Mouse (Mus musculus): ENCODE measurements around the gene Dlk2. TPM values are rescaled to one million over a fixed set of nuclear protein-coding genes. Genes with fewer than 3 reads are reported as not detected.

Gene Dlk2
- total RNA-seq, 2 experiments from 2014 or later = 50.7 to 71.8 TPM

DNA sequence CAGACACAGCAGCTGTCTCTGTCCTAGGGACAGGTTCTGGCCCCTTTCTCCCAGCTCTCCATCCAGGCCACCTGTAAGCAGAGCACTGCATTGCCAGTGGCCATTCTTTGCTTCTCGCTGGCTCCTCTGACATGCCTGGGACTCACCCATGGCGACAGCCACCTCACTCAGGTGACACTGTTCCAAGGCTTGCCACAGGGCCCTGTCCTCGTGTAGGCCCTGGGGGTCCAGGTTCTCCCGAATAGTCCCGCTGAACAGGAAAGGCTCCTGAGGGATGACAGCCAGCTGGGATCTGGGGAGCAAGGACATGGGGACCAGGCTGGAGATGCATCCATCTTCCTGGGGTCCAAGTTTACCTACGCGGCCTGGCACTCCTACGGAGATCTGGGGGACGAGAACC is 7.0 kb downstream of the Dlk2 start:
- DNase-seq (ENCODE audit: low spot score in 2 of 2) = no peak
- intact Hi-C loops (cut with DNase I) = no loop called here

DNA sequence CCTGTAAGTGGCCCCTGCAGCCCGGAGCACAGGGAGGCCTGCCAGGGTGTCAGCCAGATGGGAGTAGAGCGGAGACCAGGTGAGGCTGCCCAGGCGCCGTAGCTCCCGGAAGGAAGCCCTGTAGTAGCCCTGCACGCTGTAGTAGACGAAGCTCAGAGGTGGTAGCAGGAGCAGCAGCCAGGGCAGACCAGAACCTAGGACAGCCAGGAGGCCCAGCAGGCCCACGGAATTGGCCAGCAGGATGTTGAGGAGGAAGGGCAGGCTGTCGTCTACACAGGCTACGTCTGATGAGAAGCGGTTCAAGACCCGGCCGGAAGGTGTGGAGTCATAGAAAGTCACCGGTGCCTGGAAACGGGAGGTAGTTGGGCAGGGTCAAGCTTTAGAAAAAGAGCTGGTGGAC is 9.7 kb downstream of the Dlk2 start:
- no peak for DNase-seq (ENCODE audit: low spot score in 2 of 2)
- intact Hi-C loops (cut with DNase I) = no loop called here

DNA sequence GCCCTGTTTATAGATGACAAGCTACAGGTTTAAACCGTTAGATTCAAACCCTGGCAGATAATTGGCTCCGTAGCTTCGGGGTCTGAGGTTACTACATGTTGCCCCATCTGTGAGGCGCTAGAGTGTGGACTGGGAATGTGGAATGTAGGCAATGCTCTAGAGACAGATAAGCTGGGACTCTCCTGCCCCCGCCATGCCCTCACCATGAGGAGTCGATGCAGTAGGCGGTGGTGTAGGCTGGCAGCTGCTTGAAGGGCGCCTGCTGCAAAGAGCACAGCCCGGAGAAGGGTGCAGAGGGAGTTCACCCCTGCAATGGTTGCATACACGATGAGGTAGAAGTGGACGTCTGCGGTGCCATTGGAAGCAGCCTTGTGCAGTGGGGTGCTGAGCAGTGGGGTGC is 12.6 kb downstream of the Dlk2 start:
- intact Hi-C loops (cut with DNase I) = no loop called here
- DNase-seq (ENCODE audit: low spot score in 2 of 2) = no peak

DNA sequence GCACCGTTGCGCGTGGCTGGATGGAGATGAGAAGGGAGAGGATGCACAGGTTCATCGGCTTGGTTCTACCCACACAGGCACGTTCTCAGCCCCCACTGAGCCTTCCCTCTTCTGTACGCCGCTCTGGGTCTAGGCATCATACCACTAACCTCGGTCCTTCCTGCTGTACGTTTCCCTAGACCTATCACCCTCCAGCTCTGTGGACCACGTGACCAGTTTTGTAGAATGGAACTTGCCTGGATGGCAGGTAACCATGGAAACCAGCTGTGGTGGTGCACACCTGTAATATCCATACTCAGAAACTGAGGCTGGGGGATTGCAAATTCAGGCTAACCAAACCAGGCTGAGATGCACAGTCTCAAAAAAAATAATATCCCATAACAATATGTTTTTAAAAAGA is 13.3 kb downstream of the Dlk2 start:
- no peak for DNase-seq (ENCODE audit: low spot score in 2 of 2)
- intact Hi-C loops (cut with DNase I) = no loop called here

DNA sequence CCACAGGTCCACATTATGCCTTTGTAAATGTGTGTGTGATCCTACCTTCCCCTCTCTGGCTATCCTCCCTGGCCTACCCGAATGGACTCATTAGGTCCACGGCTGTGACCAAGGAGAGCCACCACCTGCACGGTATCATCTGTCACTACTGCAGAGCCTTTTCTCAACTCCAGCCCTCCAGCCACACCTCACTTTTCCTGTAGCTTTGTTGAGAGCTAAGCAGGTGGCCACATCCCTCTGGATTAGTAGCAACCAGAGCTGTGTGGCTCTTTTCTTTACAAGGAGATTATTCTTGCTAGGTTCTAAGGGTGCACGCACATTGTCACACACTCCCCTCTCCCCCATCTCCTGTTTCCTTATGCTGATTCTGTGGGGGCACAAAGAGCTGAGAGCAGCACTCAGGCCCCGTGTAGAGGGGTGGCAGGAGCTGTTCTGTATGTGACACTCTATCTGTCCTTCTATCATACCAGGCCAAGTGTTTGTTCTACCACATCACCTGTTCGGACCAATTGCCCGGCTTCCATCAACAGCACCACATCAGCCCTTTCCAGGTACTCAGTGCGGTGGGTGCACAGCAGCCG is 16.0 kb downstream of the Dlk2 start:
- intact Hi-C loops (cut with DNase I) = no loop called here
- no peak for DNase-seq (ENCODE audit: low spot score in 2 of 2)

DNA sequence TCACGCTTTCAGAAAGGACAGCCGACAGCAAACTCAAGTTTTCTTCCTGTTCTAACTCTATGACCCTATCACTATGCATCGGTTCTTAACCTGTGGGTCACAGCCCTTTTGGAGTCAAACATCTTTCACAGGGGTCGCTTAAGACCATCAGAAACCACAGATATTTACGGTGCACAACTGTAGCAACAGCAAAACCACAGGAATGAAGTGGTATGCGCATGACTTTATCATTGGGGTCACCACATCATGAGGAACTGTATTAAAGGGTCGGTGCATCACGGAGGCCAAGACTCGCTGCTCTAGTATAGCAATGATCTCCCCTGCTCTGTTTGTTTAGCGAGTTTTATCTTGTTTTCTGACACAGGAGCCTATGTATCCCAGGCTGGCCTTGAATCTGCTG is 18.6 kb downstream of the Dlk2 start:
- DNase-seq (ENCODE audit: low spot score in 2 of 2) = no peak
- intact Hi-C loops (cut with DNase I) = no loop called here

DNA sequence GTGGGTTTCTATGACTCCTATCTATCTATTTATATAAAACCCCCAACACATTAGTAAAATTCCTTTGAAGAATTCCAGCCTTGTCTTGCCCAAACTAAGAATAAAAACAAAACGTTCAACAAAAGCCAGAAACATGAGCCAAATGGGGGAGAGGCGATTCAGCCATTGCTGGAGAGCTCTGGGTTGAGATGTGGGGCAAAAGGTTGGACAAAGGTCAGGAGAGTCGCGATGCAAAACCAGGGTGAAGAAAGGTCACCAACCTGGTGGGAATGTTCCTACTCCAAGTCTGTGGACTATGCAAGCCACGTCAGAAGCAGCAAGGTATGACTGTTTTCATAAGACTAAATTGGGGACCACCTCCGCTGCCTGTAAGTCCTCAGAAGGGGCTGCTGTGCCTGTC is 23.3 kb downstream of the Dlk2 start:
- intact Hi-C loops (cut with DNase I) = no loop called here

DNA sequence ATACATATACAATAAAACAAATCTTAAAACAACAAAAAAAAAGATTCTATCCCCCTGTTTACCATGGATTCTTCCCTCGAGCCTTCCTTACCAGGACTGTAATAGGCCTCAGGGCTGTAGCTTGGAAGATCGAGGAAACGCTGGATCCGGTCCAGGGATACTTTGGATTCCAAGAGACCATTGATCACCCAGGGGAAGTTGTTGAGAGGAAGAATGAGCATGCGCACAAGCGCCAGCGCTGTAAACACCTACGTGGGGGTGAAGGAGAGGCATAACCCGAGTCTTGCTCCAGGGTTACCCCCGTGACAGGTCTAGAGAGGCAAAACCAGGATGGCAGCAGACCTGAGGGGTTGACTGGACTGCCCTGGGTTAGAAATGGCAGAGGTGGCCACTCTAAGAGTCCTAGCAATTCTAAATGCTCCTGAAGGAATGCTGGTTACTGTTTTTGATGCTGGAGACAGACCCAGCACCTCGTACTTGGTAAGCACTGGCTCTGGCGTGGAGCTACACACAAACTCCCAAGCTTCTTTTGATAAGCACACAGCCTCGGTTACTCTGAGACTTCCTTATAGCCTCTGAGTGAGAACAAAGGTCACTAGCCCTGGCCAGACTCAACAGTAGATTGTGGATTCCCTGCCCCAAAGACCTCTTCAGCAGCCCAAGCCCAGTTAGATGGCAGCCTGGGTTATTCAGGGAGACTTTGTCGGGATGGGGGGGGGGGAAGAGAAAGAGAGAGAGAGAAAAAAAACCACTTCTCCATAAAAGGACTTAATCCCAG is 25.0 kb downstream of the Dlk2 start:
- no peak for DNase-seq (ENCODE audit: low spot score in 2 of 2)
- intact Hi-C loops (cut with DNase I) = no loop called here

More for the DNA sequence above, 23.3 kb downstream of the Dlk2 start:
- DNase-seq (ENCODE audit: low spot score in 2 of 2) = no peak

DNA sequence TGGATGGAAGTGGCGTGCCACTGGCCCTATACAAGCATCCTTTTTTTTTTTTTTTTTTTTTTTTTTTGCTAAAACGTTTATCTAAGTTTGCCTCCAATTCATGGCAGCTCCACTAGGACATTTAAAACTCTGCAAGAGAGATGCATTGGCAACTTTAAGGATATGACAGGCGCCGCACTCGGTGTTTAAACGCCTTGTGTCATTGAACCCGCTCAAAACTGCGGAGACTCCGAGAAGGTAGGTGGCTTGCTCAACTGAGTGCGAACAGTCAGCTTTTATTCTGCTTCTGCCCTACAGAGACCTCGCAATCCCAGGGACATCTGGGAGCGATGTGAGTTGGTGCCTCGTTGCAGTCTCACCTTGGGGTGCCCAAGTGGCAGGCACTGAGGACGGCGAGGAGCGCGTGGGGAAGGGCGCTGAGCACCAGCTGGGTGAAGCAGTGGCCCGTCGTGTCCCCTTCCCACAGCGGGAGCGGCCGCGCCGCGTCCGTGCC is 30.2 kb downstream of the Dlk2 start:
- DNase-seq (ENCODE audit: low spot score in 2 of 2) = no peak
- intact Hi-C loops (cut with DNase I) = no loop called here

DNA sequence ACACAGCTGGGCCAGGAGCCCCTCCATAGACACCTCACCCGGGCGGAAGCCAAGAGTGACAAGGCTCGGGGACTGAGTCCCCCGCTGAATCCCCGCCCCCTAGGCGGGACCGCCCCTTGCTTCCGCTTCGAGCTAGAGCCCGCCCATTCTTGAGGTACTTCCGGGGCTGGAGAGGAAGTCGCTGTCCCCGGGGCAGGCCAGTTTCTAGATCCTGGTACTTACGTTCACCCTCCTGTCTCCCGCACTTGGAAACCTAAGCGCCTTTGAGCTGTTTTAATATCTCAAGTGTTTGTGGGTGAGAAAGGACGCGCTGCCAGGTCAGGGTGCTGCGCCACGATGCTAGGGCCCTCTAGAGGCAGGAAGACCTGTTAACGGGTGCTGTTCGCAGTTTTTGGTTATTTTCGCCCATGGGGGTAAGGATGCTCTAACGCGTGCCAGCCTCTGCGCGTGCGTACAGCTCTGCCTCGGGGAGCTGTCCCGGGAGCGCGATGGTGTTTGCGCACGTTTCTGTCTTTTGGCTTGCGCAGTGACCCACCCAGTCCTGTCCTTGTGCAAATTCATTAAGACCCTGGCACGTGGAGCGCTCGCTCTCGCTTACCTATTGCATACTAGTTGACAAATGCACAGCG is 30.8 kb downstream of the Dlk2 start, which contains the start of gene Abcc10:
TSS of gene Abcc10 (minus strand) at position 447 of the 629 bp plus-strand sequence.
- intact Hi-C loops (cut with DNase I) = loop anchor here (1.0 kb wide), 1 partner anchor 55 kb away; the partner anchor contains the start of gene Zfp318
- DNase-seq (ENCODE audit: low spot score in 2 of 2) = peak; percentile 93 to 95

DNA sequence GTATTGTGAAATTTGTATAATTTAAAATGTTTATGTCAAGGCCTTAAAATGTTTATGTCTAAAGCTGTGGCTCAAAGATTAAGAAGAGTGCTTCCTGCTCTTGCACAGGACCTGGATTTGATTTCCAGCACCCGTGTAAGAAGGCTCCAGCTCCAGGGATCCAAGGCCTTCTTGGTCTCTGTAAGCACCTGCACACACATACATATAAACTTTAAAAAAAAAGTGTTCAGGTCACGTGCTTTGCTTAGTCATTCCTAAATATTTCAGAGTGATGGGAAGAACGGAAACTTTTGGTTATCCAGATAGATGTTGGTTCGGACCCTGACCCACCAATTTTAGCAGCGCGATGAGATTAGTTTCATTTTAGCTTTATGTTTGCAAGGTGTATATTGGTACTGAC is 31.5 kb downstream of the Dlk2 start:
- DNase-seq (ENCODE audit: low spot score in 2 of 2) = no peak
- intact Hi-C loops (cut with DNase I) = loop anchor here (1.0 kb wide), 1 partner anchor 55 kb away; the partner anchor contains the start of gene Zfp318

DNA sequence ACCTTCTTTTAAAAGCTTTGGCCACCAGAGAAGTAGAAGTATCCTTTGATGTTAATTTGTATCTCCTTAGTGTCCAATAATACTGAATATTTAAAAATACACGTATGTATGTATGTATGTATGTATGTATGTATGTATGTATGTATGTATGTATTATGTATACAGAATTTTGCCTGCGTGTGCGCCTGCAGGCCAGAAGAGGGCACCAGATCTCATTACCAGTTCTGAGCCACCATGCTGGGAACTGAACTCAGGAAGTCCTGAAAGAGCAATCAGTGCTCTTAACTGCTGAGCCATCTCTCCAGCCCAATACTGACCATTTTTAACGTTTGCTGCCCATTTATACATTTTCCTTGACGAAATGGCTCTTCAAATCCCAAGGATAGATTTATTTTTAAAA is 39.3 kb downstream of the Dlk2 start:
- no peak for DNase-seq (ENCODE audit: low spot score in 2 of 2)
- intact Hi-C loops (cut with DNase I) = no loop called here

DNA sequence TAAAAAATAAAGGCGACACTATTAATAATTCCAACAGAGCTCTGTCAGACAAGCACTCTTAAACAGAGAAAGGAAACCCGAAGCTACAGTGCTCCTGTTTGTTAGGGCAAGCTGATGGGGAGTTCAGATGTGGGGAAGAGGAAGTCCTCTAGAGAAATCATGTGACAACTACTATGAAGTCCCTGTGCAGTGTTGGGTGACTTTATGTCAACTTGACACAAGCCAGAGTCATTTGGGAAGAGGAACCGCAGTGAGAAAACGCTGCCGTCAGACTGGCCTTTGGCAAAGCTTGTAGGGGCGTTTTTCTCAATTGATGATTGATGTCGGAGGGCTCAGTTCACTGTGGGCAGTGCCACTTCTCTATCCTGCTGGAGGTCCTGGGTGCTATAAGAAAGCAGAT is 44.0 kb downstream of the Dlk2 start:
- no peak for DNase-seq (ENCODE audit: low spot score in 2 of 2)
- intact Hi-C loops (cut with DNase I) = no loop called here

DNA sequence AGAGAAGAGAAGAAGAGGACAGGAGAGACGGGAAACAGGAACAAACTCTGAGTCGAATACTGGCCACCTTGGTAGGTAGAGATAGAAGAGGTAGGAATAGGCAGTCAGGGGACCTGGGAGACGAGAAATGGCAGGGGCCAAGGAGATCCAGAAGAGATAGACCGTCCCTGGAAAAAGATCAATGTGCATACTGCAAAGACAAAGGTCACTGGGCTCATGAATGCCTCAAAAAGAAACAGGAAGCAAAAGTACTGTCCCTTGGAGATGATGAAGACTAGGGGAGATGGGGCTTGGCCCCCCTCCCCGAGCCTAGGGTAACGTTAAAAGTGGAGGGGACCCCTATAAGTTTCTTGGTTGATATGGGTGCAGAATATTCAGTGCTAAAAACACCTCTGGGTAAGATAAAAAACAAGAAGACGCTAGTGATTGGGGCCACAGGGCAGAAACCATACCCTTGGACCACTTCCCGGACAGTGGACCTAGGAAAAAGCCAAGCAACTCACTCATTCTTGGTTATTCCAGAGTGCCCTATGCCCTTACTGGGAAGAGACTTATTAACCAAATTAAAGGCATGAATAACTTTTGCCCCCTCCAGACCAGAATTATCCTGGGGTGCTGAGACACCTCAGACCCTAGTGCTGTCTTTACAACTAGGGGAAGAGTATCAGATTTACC is 53.9 kb downstream of the Dlk2 start:
- intact Hi-C loops (cut with DNase I) = no loop called here
- DNase-seq (ENCODE audit: low spot score in 2 of 2) = no peak

Other genes starting within 250 kb of the Dlk2 start
- 10 to 100 TPM; 84.1 to 88.9 TPM for gene Mrps18a, start 186.4 kb upstream of the Dlk2 start, total RNA-seq (2021)
- gene Rsph9, start 153.2 kb upstream of the Dlk2 start, total RNA-seq (2021) = 10 to 100 TPM; 17.7 to 19.5 TPM
- gene Mad2l1bp, start 143.9 kb upstream of the Dlk2 start, total RNA-seq (2021) = 10 to 100 TPM; 11.4 to 15.5 TPM
- 100 to 1,000 TPM in 1 of 2 experiments, 10 to 100 TPM in 1; 89.4 to 135 TPM for gene Gtpbp2, start 136.4 kb upstream of the Dlk2 start, total RNA-seq (2021)
- 1 to 10 TPM; 6.3 to 7.1 TPM for gene Polh, start 94.8 kb upstream of the Dlk2 start, total RNA-seq (2021)
- gene Xpo5, start 94.6 kb upstream of the Dlk2 start, total RNA-seq (2021) = 10 to 100 TPM; 39.3 to 42.9 TPM
- 10 to 100 TPM; 36.3 to 38.8 TPM for gene Polr1c, start 49.4 kb upstream of the Dlk2 start, total RNA-seq (2021)
- gene Yipf3, start 49.3 kb upstream of the Dlk2 start, total RNA-seq (2021) = 10 to 100 TPM; 84.6 to 85.6 TPM
- gene Lrrc73, start 43.9 kb upstream of the Dlk2 start, total RNA-seq (2021) = 10 to 100 TPM; 63.1 to 73.6 TPM
- gene Tjap1, start 14.4 kb upstream of the Dlk2 start, total RNA-seq (2021) = 10 to 100 TPM; 35.9 to 48.4 TPM
- 10 to 100 TPM in 1 of 2 experiments, 1 to 10 TPM in 1; 8.1 to 11.9 TPM for gene Abcc10, start 30.9 kb downstream of the Dlk2 start, total RNA-seq (2021)
- gene Zfp318, start 86.3 kb downstream of the Dlk2 start, total RNA-seq (2021) = 10 to 100 TPM; 54.1 to 64.3 TPM
- 1 to 10 TPM; 1.7 to 6.5 TPM for gene Crip3, start 131.5 kb downstream of the Dlk2 start, total RNA-seq (2021)
- gene Slc22a7, start 141.0 kb downstream of the Dlk2 start, total RNA-seq (2021) = under 1 TPM in 1 of 2 experiments, not detected in 1; 0.20 TPM
- 100 to 1,000 TPM; 126 to 139 TPM for gene Ttbk1, start 190.3 kb downstream of the Dlk2 start, total RNA-seq (2021)
- gene Dnph1, start 199.3 kb downstream of the Dlk2 start, total RNA-seq (2021) = 1 to 10 TPM; 3.5 to 5.4 TPM
- gene Cul9, start 249.0 kb downstream of the Dlk2 start, total RNA-seq (2021) = 10 to 100 TPM; 58.8 to 76.6 TPM